Mouse (Mus musculus): Measurements from ENCODE around the gene Senp5.

GRCm38 (mm10) chr16:31917776-31918175 lies 85.3 kb downstream of the Senp5 start:
- no peak for TF ChIP-seq CTCF (IDR thresholded peaks at IDR 0.05; ENCODE audit: low read depth)
- no peak for TF ChIP-seq EP300 (IDR thresholded peaks at IDR 0.05; ENCODE audit: low read depth)

Measured in liver, postnatal 0 days (tissue).